Mouse (Mus musculus): ENCODE data around the gene Crtc2.

Gene Crtc2

DNA sequence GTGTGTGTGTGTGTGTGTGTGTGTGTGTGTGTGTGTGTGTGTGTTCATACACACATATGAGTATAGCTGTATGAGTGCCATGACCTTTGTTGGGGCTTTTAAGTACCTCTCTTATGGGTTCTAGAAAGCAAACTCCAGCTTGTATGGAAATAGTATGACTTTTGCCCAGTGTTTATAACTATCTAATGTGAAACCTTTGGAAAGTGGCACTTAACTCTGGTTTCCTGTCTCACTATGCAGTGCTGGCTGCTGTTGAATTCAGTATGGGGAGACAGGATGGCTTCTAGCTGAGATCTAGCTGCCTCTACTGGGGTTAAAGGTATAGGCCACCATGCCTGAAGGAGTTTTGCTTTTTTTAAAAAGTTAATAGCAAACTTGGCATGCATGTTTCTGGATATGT, 55.6 kb downstream of the Crtc2 start:
- no peak for DNase-seq (ENCODE audit: low spot score)

DNA sequence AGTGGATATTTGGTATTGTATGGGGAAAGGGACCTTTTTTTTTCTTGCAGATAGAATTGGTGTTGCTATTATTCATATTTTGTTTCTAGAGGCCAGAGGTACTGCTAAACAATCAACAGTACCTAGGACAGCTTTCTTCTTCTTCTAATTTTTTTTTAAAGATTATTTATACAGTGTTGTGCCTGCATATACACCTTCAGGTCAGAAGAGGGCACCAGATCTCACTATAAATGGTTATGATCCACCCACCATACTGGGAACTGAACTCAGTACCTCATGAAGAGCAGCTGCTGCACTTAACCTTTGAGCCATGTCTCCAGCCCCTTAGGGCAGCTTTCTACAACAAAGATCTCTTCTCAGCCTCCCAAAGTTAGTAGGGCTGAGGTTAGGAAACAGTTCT, 59.4 kb downstream of the Crtc2 start:
- DNase-seq (ENCODE audit: low spot score) = no peak

Measured in testis, postnatal 10 days (tissue).